Mouse (Mus musculus) embryonic facial prominence, embryonic 12.5 days (tissue): ENCODE measurements around the gene Gm20479. TPM values are rescaled to one million over a fixed set of nuclear protein-coding genes. Genes with fewer than 3 reads are reported as not detected.

ENCODE experiments used
- ATAC-seq: fragments of 200-750 bp; cut with Nextera tagmentation; 2 replicates; pipeline ENCODE4 v1.8.0; 2017; ENCODE audit not compliant: insufficient number of reproducible peaks, insufficient read depth, low FRiP score, low TSS enrichment
- H3K27ac ChIP-seq: fragments of 300-500 bp; sonication (generic); 2 replicates; pipeline ENCODE4 v1.5.1; 2016; ENCODE audit warnings: mild to moderate bottlenecking
- H3K27me3 ChIP-seq: fragments of 300-500 bp; sonication (generic); 2 replicates; pipeline ENCODE4 v1.6.1; 2016; ENCODE audit warnings: mild to moderate bottlenecking, moderate library complexity
- H3K36me3 ChIP-seq: fragments of 300-500 bp; sonication (generic); 2 replicates; pipeline ENCODE4 v1.6.1; 2016; ENCODE audit warnings: mild to moderate bottlenecking
- H3K4me1 ChIP-seq: fragments of 300-500 bp; sonication (generic); 2 replicates; pipeline ENCODE4 v1.6.1; 2016
- H3K4me2 ChIP-seq: fragments of 300-500 bp; sonication (generic); replicated peaks from 2 replicates; pipeline ENCODE4 v1.6.1; 2016; ENCODE audit warnings: mild to moderate bottlenecking, moderate library complexity
- H3K4me3 ChIP-seq: fragments of 300-500 bp; sonication (generic); 2 replicates; pipeline ENCODE4 v1.5.1; 2016; ENCODE audit warnings: mild to moderate bottlenecking
- H3K9ac ChIP-seq: fragments of 300-500 bp; sonication (generic); 2 replicates; pipeline ENCODE4 v1.6.1; 2016; ENCODE audit warnings: mild to moderate bottlenecking, moderate library complexity
- H3K9me3 ChIP-seq: fragments of 300-500 bp; sonication (generic); 2 replicates; pipeline ENCODE4 v1.6.1; 2016; ENCODE audit warnings: mild to moderate bottlenecking, moderate library complexity
- WGBS: fragments of 180-500 bp; shearing (Covaris S2); methylation state at CpG from one replicate; pipeline ENCODE4 v1.1.7; 2016; 5-methylcytosine and 5-hydroxymethylcytosine counted together
- polyA plus RNA-seq: library from polyadenylated mRNA; unstranded; fragments of >200 nt; fragmentation: Nextera tagmentation; extraction: Ambion mirVana; gene quantifications from 2 replicates; pipeline ENCODE4 v1.2.1, GENCODE M21; 2016

Gene Gm20479
- polyA plus RNA-seq, 1 experiment from 2014 or later, result 0.58 TPM

DNA sequence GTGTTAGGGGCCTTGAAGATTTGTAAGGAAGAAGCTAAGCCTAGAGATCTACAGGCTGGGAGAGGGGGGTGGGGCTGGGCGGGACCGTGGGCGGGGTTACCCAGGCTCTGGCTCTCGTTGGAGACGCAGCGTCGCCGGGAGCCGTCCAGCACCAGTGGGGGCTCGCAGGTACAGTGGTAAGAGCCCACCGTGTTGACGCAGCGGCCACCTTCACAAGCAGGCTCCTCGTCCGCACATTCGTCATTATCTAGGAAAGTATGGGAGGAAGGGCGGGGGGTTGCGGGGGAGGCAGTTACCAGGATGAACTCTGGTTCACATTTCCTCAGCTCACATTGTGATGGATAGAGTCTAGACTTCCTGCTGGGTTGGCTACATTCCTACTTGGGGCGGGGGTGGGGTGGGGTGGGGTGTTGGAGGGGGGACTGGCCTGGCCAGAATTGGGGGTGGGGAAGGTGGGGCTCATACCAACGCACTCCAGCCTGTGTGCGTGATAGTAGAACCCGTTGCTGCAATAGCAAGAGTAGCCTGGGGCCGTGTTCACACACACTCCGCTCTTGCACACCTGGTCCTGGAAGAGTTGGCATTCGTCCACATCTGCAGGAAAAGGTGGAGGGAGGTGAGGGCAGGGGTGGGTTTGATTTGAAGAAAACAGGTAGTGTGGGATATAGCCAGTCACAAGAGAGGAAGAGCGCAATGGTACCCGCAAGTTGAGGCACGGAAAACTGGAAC, 48.2 kb downstream of the Gm20479 start:
- 7% methylated on average over 28 of the region's 28 CpGs for WGBS
- Histone ChIP-seq H3K4me3 (peak overlapping the region; percentile 33), H3K4me1 (peaks cover 3% of the 10 kb centered on the region; the same call in 1 of the 2 replicates), H3K4me2 (peak overlapping the region; percentile 57), H3K9me3 (peaks cover 10% of the 10 kb centered on the region; the same call in 1 of the 2 replicates), H3K27ac (no peak overlapping the region), H3K36me3 (peaks cover 3% of the 10 kb centered on the region; the same call in 1 of the 2 replicates), H3K9ac (peak overlapping the region; percentile 10; the same call in 1 of the 2 replicates), H3K27me3 (peaks cover 27% of the 10 kb centered on the region)
- peak; percentile 36; the same call in 1 of the 2 replicates for ATAC-seq

DNA sequence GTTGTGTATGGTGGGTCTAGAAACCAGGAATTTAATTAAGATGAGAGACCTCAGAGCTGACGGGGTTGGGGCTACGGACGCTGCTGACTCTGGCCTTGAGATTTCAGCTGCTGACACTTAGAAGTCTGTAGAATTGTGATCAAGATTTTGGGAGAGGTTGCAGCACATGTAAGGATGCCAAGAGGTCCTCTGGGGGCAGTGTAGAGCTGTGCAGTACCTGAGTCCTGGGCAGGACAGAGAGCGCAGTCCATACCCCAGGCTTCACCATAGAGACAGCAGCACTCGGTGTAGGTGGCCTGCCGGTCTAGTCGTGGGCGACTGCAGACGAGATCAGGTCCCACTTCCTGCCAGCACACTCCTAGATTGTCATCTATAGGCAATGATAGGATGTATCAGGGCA, 49.7 kb downstream of the Gm20479 start:
- peaks cover 3% of the 10 kb centered on the region; the same call in 1 of the 2 replicates for H3K4me1 ChIP-seq
- no peaks in the 10 kb centered on the region for H3K9me3 ChIP-seq
- ATAC-seq, result no peak
- H3K9ac ChIP-seq, result no peak overlapping the region
- 61% methylated on average over 9 of the region's 9 CpGs for WGBS
- H3K36me3 ChIP-seq, result no peaks in the 10 kb centered on the region
- H3K27me3 ChIP-seq, result peaks cover 29% of the 10 kb centered on the region
- no peak overlapping the region for H3K27ac ChIP-seq
- H3K4me3 ChIP-seq, result no peak overlapping the region
- no peak overlapping the region for H3K4me2 ChIP-seq

DNA sequence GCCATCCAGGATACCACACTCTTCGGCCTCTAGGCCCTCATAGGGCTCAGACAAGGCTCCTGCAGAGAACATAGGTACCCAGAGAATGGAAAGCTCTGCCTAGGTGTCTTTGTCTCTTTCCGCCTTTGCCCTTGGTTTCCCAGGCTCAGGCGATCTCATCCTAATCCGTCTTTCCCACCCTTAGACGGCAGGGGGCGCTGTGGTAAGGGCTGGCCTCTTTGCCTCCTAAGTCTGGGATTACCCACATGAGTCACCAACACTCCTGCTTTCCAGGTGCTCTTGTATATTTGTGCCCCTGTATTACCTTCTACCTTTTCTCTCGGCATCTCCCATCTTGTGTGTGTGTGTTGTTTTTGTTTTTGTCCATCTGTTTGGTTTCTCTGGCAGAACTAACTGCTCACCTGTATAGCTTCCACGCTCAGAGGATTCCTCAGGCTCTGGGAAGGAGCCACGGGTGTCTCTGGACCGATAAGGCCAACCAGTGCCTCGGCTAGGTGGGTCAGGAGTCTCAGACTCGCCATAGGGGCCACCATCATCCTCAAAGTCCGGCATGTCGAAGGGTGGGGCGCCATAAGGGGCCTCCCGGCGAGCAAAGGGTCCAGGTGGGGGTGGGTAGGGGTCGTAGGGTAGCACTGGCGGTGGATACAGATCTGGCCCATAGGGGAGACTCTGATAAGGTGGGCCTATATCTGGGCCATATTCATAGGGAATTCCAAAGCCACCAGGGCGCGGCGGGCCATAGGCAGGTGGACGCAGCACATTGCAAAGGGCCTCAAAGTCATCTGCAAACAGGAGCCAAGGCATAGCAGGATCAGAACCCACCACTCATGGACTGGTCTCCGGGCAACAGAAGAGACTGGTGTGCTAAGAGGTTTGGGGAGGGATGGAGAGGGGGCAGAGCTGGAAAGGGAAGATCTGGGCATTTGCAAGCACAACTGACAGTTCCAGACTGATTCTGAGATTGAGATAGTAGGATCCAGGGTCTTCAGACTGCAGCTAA, 50.8 kb downstream of the Gm20479 start:
- WGBS, result 78% methylated on average over 24 of the region's 24 CpGs
- Histone ChIP-seq H3K4me2 (no peak overlapping the region), H3K36me3 (no peaks in the 10 kb centered on the region), H3K27ac (no peak overlapping the region), H3K4me3 (no peak overlapping the region), H3K9ac (no peak overlapping the region), H3K27me3 (peaks cover 27% of the 10 kb centered on the region), H3K4me1 (peaks cover 3% of the 10 kb centered on the region; the same call in 1 of the 2 replicates), H3K9me3 (no peaks in the 10 kb centered on the region)
- 0 out of 2 replicates have a peak, but pooled peaks have one; percentile 2 for ATAC-seq

DNA sequence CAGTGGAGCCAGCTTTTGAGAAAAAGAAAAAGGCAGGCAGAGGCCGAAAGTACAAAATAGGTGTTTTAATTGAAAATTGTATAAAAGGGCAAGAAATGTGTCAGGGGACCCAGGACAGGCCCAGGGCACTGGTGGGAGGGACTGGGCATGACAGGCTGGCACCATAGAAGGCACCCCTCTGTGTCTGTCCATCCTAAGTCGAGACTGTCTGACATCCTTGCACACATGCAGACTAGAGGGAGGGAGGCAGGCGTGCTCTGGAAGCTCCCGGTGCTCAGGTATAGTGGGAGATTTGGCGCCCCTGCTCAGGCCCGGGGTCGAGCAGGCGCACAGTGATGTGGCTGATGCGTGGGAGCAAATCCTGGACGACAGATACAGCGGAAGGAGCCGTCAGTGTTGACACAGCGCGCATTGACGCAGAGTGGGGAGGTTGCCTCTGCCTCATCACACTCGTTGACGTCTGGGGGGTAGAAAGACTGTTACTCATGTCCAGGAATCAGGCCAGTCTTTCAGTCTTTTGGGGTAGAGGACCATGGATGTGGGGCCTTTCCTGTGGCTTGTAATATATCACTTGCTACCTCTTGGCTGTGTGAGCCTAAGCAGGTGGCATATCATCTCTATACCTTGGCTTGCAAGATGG, 52.0 kb downstream of the Gm20479 start:
- 83% methylated on average over 17 of the region's 17 CpGs for WGBS
- ATAC-seq, result no peak
- Histone ChIP-seq H3K4me2 (no peak overlapping the region), H3K9me3 (no peaks in the 10 kb centered on the region), H3K4me3 (no peak overlapping the region), H3K9ac (no peak overlapping the region), H3K27ac (no peak overlapping the region), H3K4me1 (peaks cover 3% of the 10 kb centered on the region; the same call in 1 of the 2 replicates), H3K27me3 (peaks cover 15% of the 10 kb centered on the region), H3K36me3 (no peaks in the 10 kb centered on the region)

Other genes with a start within 250 kb of the Gm20479 start
- gene Cyp2f2, start 237.5 kb downstream of the Gm20479 start, polyA plus RNA-seq, result 0.63 TPM in 1 of 2 replicates, not detected in the other
- gene Cyp2t4, start 203.7 kb downstream of the Gm20479 start, polyA plus RNA-seq, result 0.14 and 0.19 TPM in 2 replicates
- gene Egln2, start 190.6 kb downstream of the Gm20479 start, polyA plus RNA-seq, result 95.8 and 99.8 TPM in 2 replicates
- gene Rab4b, start 178.5 kb downstream of the Gm20479 start, polyA plus RNA-seq, result 63.9 and 71.4 TPM in 2 replicates
- 0.49 and 0.67 TPM in 2 replicates for gene Gm21983, start 176.3 kb downstream of the Gm20479 start, polyA plus RNA-seq
- gene Mia, start 176.3 kb downstream of the Gm20479 start, polyA plus RNA-seq, result 38.8 and 50.4 TPM in 2 replicates
- 3.7 and 4.7 TPM in 2 replicates for gene BC024978, start 161.6 kb downstream of the Gm20479 start, polyA plus RNA-seq
- 293 and 312 TPM in 2 replicates for gene Snrpa, start 161.1 kb downstream of the Gm20479 start, polyA plus RNA-seq
- gene Itpkc, start 128.8 kb downstream of the Gm20479 start, polyA plus RNA-seq, result 9.2 and 11.0 TPM in 2 replicates
- gene Coq8b, start 124.4 kb downstream of the Gm20479 start, polyA plus RNA-seq, result 16.1 and 19.6 TPM in 2 replicates
- 36.5 and 39.7 TPM in 2 replicates for gene Numbl, start 99.0 kb downstream of the Gm20479 start, polyA plus RNA-seq
- gene Ltbp4, start 19.7 kb downstream of the Gm20479 start, polyA plus RNA-seq, result 15.9 and 16.8 TPM in 2 replicates
- 75.8 and 83.2 TPM in 2 replicates for gene Shkbp1, start 1.4 kb downstream of the Gm20479 start, polyA plus RNA-seq
- 0.27 and 0.51 TPM in 2 replicates for gene Sptbn4, start 90.3 kb upstream of the Gm20479 start, polyA plus RNA-seq
- gene Blvrb, start 90.6 kb upstream of the Gm20479 start, polyA plus RNA-seq, result 34.5 and 36.8 TPM in 2 replicates
- gene Sertad3, start 116.3 kb upstream of the Gm20479 start, polyA plus RNA-seq, result 29.9 and 33.1 TPM in 2 replicates
- gene Sertad1, start 129.5 kb upstream of the Gm20479 start, polyA plus RNA-seq, result 31.1 and 32.0 TPM in 2 replicates
- gene Prx, start 141.9 kb upstream of the Gm20479 start, polyA plus RNA-seq, result 5.6 and 6.2 TPM in 2 replicates
- gene Hipk4, start 165.8 kb upstream of the Gm20479 start, polyA plus RNA-seq, result 0.95 and 1.0 TPM in 2 replicates
- 68.1 and 77.9 TPM in 2 replicates for gene Pld3, start 195.8 kb upstream of the Gm20479 start, polyA plus RNA-seq
- gene 2310022A10Rik, start 195.8 kb upstream of the Gm20479 start, polyA plus RNA-seq, result 33.5 and 35.8 TPM in 2 replicates
- 114 and 115 TPM in 2 replicates for gene Akt2, start 234.1 kb upstream of the Gm20479 start, polyA plus RNA-seq